Mouse (Mus musculus) cerebellum, postnatal 25 days (tissue): ENCODE measurements around the gene 5430419D17Rik.

Experiments
- DNase-seq, 2 experiments: peaks; one replicate each; pipeline ENCODE4 v3.0.0; 2021; ENCODE audit warnings: mixed read lengths in 2 of 2

5430419D17Rik gene

DNA sequence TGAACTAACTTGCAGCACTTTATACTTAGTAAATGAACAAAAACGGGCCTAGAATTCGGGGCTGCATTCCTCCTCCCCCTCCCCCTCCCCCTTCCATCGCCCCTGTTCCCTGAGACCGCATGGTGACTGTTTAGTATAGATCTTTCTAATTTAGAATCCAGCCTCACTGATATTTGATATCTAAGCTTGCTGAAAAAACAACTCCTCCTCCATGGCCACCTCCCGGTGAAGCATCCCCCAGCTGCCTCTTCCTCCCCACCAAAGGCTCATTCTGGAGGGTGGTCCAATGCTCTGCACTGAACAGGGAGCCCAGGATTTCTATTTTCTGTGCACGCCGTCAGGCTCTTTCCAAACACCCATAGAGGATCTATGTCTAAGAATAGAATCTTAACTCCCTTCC is 144.1 kb downstream of the 5430419D17Rik start:
- DNase-seq = no peak

DNA sequence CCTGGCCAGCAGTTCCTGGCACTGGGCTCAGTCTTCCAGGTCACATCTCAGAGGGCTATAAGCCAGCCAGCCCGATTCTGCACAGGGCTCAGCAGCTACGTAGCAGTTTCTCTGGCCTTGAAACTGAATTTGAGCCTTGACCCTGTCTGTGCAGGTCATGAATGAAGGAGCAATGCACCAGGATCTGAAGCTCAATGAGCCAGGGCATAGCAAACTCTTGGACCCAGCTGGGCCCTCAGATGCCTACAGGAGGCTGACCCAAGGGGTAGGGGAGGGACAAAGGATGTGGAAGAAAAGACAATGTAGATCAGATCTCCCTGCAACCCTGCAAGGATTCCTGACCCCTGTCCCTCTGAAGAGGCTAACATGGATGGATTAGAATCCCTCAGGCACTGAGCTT is 148.0 kb downstream of the 5430419D17Rik start, which contains the start of gene Cuzd1:
TSS of gene Cuzd1 (minus strand) at position 101 of the 400 bp plus-strand sequence.
- no peak for DNase-seq

DNA sequence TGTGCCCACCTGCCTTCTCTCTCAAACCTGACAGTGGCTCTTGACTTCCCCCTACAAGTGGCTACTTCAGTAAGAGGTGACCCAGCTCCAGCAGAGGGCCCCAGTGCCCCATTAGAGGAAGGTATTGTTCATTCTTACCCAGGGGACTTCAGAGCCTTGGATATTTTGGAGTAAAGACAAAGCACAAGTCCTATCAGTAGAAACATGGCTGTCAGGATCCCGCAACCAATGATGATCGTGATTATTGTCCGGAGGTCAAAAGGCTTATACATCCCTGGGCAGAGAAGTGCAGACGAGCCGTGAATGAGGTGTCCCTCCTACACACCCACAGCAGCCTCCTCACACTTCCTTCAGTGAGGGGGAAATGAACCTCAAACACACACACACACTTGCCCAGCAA is 152.9 kb downstream of the 5430419D17Rik start:
- DNase-seq = no peak

GRCm38 (mm10) chr7:131329416-131329815 is 155.2 kb downstream of the 5430419D17Rik start, which contains the start of gene Fam24b:
Gene Fam24b, minus strand, starts transcription at chr7:131329516.
- DNase-seq = no peak

DNA sequence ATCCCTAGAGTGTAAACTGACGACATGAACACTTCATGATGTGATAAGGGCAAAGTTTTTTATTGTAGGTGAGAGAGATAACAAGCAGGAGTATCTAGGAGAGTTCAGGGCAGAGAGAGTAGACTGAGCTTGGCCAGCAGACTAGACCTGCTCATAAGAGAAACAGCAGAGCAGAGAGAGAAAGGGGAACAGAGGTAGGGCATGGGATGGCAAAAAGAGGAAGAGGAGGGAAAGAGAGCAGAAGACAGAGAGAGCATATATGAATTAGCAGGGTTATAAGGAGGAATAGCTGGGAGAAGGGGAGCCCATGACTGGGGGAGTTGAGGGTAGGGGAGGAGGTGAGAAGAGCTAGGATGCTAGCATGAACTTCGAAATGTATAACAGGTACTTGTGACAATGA is 157.5 kb downstream of the 5430419D17Rik start:
- DNase-seq = no peak

DNA sequence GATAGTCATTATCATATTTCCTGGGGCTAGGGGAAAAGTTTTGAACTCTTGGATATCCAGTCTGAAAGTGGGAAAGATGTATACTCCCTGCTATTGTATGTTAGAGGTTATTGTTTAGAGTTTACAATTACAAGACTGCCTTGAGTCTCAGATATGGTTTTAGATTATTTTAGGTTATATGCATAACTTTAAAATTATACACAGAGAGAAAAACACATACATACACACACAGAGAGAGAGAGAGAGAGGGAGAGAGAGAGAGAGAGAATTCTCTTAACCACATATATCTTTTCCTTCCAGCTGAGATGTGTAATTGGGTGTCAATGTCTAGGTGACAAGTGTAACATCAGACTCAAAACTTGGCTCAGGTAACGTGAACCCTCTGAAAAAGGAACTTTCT is 159.4 kb downstream of the 5430419D17Rik start, which contains the start of gene Fam24a:
TSS of gene Fam24a (plus strand) at position 301 of the 400 bp plus-strand sequence.
- DNase-seq = no peak

DNA sequence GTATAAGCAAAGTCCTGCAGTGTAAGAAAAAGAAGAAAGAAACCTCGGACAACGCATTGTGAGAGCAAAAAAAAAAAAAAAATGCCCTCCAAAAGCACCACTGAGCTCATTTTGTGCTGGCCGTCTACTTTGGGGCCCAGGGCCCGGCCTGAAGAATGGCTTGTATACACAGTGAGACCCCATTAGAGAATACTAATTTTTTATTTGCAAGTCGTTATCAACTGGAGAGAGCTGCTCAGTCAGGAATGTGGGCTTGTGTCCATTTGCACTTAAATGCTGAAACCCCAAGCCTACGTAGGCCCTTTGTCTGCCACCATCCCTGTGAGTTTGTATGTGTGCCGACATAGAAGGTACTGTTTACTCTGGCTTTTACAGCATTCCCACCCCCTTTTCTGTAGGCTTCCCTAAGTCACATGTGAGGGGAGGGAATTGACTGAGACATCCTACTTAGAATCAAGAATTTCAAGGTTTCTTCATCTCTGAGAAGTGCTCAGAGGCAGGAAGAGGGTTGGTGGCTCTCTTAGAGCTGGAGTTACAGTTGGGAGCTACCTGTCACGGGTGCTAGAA is 163.4 kb downstream of the 5430419D17Rik start:
- no peak for DNase-seq

- peak; percentile 19 to 53 for DNase-seq
These were observed 171.8 kb downstream of the 5430419D17Rik start for GRCm38 (mm10) chr7:131345856-131346541.
